Mouse (Mus musculus): ENCODE measurements around the gene Nr6a1.

DNA sequence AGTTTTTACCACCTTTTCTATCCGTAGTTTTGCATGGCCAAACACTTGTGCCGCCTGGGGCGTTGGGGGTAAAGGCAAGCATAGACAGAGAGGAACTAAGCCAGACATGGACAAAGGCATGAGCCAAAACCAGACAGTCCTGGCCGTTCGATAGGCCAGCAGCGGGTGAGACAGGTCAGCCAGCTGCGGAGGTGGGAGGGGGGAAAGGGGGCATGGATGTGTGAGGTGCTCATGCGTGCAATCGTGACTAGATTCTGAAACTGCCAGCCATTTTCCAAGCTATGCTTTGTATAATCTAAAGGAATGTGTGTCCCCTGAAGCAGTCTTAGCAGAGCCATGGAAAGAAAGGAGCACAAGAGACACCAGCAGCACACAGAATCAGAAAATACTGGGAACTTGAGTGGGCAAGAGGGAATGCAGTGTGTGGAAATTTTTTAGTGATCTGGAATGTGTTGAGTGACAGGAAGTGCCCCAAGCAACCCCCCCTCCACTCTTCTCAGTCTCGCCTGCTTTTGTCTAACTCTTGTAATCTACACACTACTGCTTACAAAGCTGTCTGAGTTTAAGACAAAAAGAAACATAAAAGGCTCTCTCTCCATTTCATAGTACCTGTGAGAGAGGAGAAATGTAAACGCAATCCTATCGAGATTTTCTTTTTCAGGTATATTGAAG, 103.4 kb downstream of the Nr6a1 start:
- no peak for TF ChIP-seq CTCF (IDR thresholded peaks at IDR 0.05; ENCODE audit: control insufficient read depth, insufficient read depth, insufficient read length)
- TF ChIP-seq USF1 (IDR thresholded peaks at IDR 0.05; ENCODE audit: low read depth), result no peak
